Mouse (Mus musculus): ENCODE results near the gene Ercc6l2.
"Not testable (repeated sequence)": the region's sequence is repeated elsewhere in the genome, so short reads cannot be mapped to it uniquely, and the experiment has no call there.

Ercc6l2 gene

DNA sequence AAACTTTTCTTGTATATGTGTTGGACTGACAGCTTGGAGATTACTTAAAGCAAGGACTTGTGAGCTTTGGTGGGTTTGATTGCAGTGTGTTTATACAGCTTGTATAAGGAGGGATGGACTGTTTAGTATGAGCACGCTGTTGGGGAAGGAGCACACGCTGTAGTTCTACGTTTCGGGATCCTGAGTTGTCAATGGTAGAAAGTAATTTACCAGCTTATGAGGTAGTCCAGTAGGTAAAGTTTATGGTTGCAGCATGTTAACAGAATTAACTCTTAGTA is 64.8 kb downstream of the Ercc6l2 start:
- DNase-seq (ENCODE audit: low spot score in 2 of 2): no peak

- DNase-seq (ENCODE audit: low spot score in 2 of 2): no peak
These were observed 70.5 kb downstream of the Ercc6l2 start for GRCm38 (mm10) chr13:63885532-63885949.

- DNase-seq (ENCODE audit: low spot score in 2 of 2): no peak
These were observed 71.5 kb downstream of the Ercc6l2 start for GRCm38 (mm10) chr13:63886429-63887052.

- no peak for DNase-seq (ENCODE audit: low spot score in 2 of 2)
These were observed 85.8 kb downstream of the Ercc6l2 start for GRCm38 (mm10) chr13:63900679-63901302.

DNA sequence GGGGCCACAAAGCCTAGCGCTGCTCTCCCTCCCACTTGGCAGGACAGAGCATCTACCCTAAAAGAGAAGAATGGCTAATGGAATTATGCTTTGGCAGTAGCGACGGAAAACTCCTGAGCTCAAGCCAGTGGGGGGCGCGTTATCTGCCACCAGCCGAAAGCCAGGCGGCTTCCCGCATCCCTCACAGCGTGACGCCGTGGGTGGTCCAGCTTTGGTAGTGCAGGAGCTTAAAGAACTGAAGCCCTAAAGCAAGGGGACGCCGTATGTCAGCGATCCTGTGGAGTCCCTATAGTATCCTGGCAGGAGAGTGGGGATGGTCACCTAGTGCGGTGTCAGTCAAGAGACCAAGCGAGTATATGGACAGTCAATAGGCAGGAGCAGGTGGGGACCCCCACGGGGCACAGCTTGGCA is 86.3 kb downstream of the Ercc6l2 start:
- no peak for DNase-seq (ENCODE audit: low spot score in 2 of 2)

DNA sequence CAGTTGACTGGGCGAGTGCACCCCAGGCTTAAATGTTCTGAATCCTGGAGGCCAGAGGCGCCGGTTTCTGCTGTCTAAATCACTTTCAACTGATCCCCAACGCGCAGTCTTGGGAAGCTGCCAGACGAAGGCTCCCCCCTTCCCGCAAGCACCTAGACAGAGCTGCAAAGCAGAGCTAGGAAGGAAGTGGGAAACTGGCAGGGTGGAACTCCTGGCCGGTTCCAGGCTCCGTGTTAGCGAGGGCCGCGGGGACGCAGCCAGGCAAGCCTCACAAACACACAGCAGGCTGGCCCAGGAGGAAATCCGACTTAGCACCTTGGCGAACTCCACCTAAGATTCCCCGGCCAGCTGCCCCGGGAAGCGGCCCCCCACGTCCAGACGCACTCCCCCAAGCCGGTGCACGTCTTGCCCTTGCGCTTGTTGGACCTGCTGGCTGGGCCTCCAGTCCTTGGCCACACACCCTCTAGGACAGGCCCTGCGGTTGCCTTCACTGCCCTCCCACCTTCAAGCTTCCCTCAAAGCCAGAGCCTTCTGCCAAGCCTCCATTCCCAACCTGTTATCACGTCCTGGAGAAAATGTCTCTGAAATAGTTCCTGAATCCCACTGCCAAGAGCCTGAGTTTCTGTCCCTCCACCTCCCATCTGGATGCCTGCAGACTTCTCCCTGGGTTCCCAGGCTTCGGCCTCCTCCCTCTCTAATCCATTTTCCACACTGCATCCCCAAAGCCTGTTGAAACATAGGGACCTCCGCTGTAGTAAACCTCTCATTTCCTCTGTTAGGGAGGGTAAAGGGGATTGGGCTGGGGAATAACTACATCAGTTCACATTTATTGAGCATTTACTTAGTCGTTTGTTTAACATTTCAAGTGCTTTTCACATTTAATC is 86.9 kb downstream of the Ercc6l2 start:
- DNase-seq (ENCODE audit: low spot score in 2 of 2): no peak

- no peak for DNase-seq (ENCODE audit: low spot score in 2 of 2)
These were observed 91.5 kb downstream of the Ercc6l2 start for GRCm38 (mm10) chr13:63906516-63906915.

DNA sequence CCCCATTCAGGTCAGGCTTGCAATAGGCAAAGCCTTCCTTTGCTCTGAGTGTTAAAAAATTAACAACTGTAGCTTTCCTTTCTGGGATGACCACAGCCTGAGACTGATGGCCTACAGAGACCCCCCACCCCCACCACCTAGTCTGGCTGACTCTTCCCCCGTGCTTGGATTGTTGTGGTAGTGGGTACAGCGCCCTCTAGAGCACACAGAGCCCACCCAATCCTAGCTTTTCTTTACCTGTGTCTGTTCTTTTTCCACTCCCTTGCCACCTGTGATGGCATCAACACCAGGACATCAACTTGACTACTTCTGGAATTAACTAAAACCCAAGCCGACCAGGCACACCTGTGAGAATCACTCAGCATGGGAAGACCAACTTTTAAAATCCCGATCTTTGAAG is 92.4 kb downstream of the Ercc6l2 start:
- no peak for DNase-seq (ENCODE audit: low spot score in 2 of 2)

GRCm38 (mm10) chr13:63910141-63910804 is 95.2 kb downstream of the Ercc6l2 start:
- DNase-seq (ENCODE audit: low spot score in 2 of 2): no peak

GRCm38 (mm10) chr13:63911617-63912016 is 96.6 kb downstream of the Ercc6l2 start:
- no peak for DNase-seq (ENCODE audit: low spot score in 2 of 2)

DNA sequence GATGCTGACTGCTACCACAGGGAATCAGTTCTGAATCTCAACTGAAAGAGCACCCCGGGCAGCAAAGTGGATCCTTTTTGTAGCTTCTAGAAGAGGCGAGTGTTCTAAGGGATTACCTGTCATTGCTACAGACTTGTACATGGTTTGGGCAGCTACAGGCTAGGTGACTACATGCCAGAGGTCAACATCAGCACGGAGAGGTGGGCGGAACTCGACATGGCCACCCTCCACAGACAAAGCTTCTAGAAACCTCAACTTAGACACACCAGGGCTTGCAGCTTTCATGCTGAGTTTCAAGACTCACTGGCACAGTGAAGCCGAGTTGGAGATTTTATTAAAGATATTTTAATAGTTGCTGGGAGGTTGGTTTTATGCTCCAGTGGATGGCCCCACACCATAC is 98.1 kb downstream of the Ercc6l2 start:
- DNase-seq (ENCODE audit: low spot score in 2 of 2): no peak

- no peak for DNase-seq (ENCODE audit: low spot score in 2 of 2)
These were observed 100.1 kb downstream of the Ercc6l2 start for GRCm38 (mm10) chr13:63915176-63915575.

GRCm38 (mm10) chr13:63915684-63916083 is 100.6 kb downstream of the Ercc6l2 start:
- no peak for DNase-seq (ENCODE audit: low spot score in 2 of 2)

- no peak for DNase-seq (ENCODE audit: low spot score in 2 of 2)
These were observed 101.5 kb downstream of the Ercc6l2 start for GRCm38 (mm10) chr13:63916568-63916967.

- DNase-seq (ENCODE audit: low spot score in 2 of 2): no peak
These were observed 102.2 kb downstream of the Ercc6l2 start for GRCm38 (mm10) chr13:63917198-63917767.

DNA sequence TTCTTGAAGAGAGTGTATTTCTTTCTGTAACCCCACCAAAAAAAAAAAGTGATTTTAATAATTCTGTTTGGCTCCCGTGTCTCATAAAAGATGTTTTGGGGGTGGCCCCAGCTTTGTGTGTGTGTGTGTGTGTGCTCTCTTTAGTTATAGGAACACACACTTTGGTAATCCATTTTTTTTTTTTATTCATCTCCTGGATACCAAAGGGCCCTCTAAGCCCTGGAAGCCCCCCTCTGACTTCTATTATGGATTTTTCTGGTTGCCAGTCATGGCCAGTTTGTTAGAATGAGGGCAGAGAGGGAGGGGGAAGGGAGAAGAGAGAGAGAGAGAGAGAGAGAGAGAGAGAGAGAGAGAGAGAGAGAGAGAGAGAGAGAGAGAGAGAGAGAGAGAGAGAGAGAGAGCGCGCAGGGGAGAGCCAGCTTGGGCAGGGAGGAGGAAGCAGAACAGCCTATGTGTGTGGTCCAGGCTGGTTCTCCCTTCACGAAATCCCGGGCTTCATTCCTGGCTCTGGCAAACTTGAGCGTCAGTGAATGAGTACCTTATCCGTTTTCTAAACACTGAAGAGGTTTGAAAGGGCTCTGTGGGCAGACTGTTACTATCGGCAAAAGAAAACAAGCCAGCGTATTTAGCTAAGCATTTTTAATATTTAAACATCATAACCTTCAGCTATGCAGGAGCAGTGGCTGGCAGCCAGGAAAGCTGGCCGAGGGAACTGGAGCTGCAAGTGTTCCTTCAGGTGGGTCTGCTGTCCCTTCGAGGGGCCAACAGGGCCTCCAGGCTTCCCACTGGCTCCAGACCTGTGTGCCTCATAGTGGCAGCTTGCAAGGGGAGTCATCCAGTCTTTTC is 103.0 kb downstream of the Ercc6l2 start:
- DNase-seq (ENCODE audit: low spot score in 2 of 2): no peak

DNA sequence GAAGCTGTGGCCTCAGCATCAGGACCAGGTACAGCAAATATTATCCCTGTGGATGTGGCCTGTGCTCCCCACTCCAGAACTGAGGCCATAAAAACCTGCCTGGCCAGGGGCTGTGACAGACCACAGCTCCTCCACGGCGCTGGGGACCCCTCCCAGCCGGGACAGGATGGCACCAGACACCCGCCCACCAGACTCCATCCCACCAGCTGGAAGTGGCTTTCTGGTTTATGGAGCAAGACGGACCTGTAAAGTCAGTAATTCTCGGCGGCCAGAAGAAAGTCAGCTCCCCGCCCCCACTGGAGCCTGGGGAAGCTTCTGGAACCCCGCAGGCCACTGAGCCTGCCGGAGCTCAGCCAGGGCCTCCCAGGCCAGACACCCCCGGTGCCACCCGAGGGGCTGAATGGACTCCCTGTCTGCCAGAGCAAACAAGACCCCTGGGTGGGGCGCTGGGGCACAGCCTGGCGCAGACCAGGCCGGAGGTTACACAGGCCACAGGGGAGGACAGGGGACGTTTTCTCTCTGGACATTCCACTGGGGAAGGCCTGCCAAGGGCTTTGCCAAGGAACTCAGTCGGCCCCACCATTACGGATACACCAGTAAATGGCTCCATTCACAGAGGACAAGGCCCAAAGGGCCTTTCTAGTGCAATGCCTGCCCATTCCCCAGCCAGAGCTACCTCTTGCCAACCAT is 103.8 kb downstream of the Ercc6l2 start:
- no peak for DNase-seq (ENCODE audit: low spot score in 2 of 2)

- not testable (repeated sequence) for DNase-seq (ENCODE audit: low spot score in 2 of 2)
These were observed 109.0 kb downstream of the Ercc6l2 start for GRCm38 (mm10) chr13:63924036-63924435.

- no peak for DNase-seq (ENCODE audit: low spot score in 2 of 2)
These were observed 112.3 kb downstream of the Ercc6l2 start for GRCm38 (mm10) chr13:63927326-63927725.

DNA sequence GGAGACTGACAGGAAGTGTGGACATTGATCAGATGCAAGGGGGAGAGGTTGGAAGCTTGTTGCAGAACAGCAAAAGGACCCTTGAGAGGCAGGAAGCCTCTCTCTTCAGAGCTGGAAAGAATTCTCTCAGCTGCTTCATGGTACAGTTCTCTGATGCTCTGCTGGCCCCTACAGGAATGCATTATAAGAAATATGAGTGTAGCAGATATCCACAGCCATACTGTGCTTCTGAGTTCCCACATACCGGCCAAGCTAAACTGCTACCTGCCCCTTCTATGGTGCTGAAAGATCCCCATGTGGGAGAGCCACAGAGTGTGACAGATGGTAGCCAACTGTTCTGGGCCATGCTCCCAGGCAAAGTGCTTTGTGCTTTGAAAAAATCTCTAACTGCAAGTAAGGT is 114.3 kb downstream of the Ercc6l2 start:
- DNase-seq (ENCODE audit: low spot score in 2 of 2): no peak
